20 mouse cellular contexts compared by ENCODE assay signal in genomic region chr11:102971604-102972003, GRCm38 (mm10). TPM values are rescaled to one million over a fixed set of nuclear protein-coding genes. Genes with fewer than 3 reads are reported as not detected.
DNase-seq lines count a peak whose midpoint lies in the region; ATAC-seq lines count a peak whose summit lies in the region.
"Had no signal": no experiment of that assay in that cellular context is flagged by ENCODE, and none has a peak within 500 bp of the region (broad histone marks: within the 10 kb centered on the region; RNA-seq: fewer than 3 reads in every experiment).

No protein-coding gene starts in this region.

- H3K36me3 ChIP-seq in limb, embryonic 12.5 days: no peaks in the 10 kb centered on the region
- H3K36me3 ChIP-seq in limb, embryonic 10.5 days: no peaks in the 10 kb centered on the region
- H3K36me3 ChIP-seq: neural tube, embryonic 13.5 days had no signal

- H3K4me3 ChIP-seq in limb, embryonic 12.5 days (replicated peaks): no peak overlapping the region
- H3K4me3 ChIP-seq in limb, embryonic 10.5 days: no peak overlapping the region
- H3K4me3 ChIP-seq: erythroblast, embryonic 14.5 days; layer of hippocampus, adult 2 months; neural tube, embryonic 13.5 days had no signal

- no peak for ATAC-seq in limb, embryonic 12.5 days (ENCODE audit: insufficient number of reproducible peaks, insufficient read depth, low FRiP score, low TSS enrichment, low read depth)
- ATAC-seq: forebrain, embryonic 14.5 days; lung, postnatal 0 days had no signal

- intact Hi-C loops in heart, postnatal 10 days (cut with DNase I): no loop called here

- DNase-seq in cerebellum, adult 9-10 months: peak; percentile 31
- DNase-seq in cerebellum, adult 8-10 months: no peak
- DNase-seq in limb, embryonic 10.5 days (ENCODE audit: low spot score): no peak
- DNase-seq in 416B (ENCODE audit: low read depth): peak; percentile 9
- peak; percentile 29 to 46 for DNase-seq in cerebellum, postnatal 25 days
- no peak for DNase-seq in layer of hippocampus, postnatal 36 days
- DNase-seq in heart, postnatal 10 days: no peak
- DNase-seq: adrenal gland, adult 2 months; B cell, adult 2 months; gastrocnemius, postnatal 36 days; right cerebral cortex, postnatal 14 days had no signal

- no peaks in the 10 kb centered on the region for H3K9me3 ChIP-seq in limb, embryonic 12.5 days
- no peaks in the 10 kb centered on the region for H3K9me3 ChIP-seq in limb, embryonic 10.5 days (replicated peaks)
- H3K9me3 ChIP-seq: neural tube, embryonic 13.5 days had no signal

- H3K27ac ChIP-seq in limb, embryonic 12.5 days: peak overlapping the region; percentile 12; the same call in 1 of the 2 replicates
- no peak overlapping the region for H3K27ac ChIP-seq in limb, embryonic 10.5 days
- H3K27ac ChIP-seq: layer of hippocampus, adult 2 months; liver, embryonic 14.5 days; neural tube, embryonic 13.5 days had no signal

- H3K9ac ChIP-seq in limb, embryonic 12.5 days (replicated peaks): no peak overlapping the region
- H3K9ac ChIP-seq: liver, embryonic 14.5 days; neural tube, embryonic 13.5 days had no signal

- H3K27me3 ChIP-seq in limb, embryonic 12.5 days: peaks cover 42% of the 10 kb centered on the region
- peaks cover 50% of the 10 kb centered on the region for H3K27me3 ChIP-seq in limb, embryonic 10.5 days (ENCODE audit: low read depth, poor library complexity, severe bottlenecking)

- H3K4me1 ChIP-seq in limb, embryonic 12.5 days (replicated peaks): peaks cover 7% of the 10 kb centered on the region
- no peaks in the 10 kb centered on the region for H3K4me1 ChIP-seq in limb, embryonic 10.5 days

- H3K4me2 ChIP-seq in limb, embryonic 12.5 days: no peak overlapping the region
- H3K4me2 ChIP-seq: midbrain, embryonic 11.5 days; neural tube, embryonic 13.5 days had no signal

- 50% methylated on average over 5 of the region's 5 CpGs for WGBS in limb, embryonic 12.5 days
- 68% methylated on average over 5 of the region's 5 CpGs for WGBS in limb, embryonic 10.5 days

RNA-seq across cellular contexts. Expression of gene C1ql1, which starts 25.1 kb away (rescaled TPM):
- polyA plus RNA-seq in limb, embryonic 12.5 days (2016; fragmentation: Nextera tagmentation; extraction: Ambion mirVana): 1.3 and 1.6 TPM in 2 replicates
- polyA plus RNA-seq in limb, embryonic 10.5 days (2016; fragmentation: Nextera tagmentation; extraction: Ambion mirVana): 0.20 and 0.40 TPM in 2 replicates
- 10 to 100 TPM; 16.2 to 18.2 TPM for total RNA-seq in layer of hippocampus, postnatal 36 days (2021)
- total RNA-seq in heart, postnatal 10 days (2021): under 1 TPM; 0.22 to 0.34 TPM
- total RNA-seq: heart, adult 8-10 months had no signal
- polyA plus RNA-seq: erythroblast, embryonic 14.5 days had no signal

RNA-seq across cellular contexts. Expression of gene Kif18b, which starts 46.7 kb away (rescaled TPM):
- 10.3 and 13.1 TPM in 2 replicates for polyA plus RNA-seq in limb, embryonic 12.5 days (2016; fragmentation: Nextera tagmentation; extraction: Ambion mirVana)
- 16.1 and 18.4 TPM in 2 replicates for polyA plus RNA-seq in limb, embryonic 10.5 days (2016; fragmentation: Nextera tagmentation; extraction: Ambion mirVana)
- under 1 TPM; 0.27 to 0.40 TPM for total RNA-seq in layer of hippocampus, postnatal 36 days (2021)
- total RNA-seq in heart, postnatal 10 days (2021): 1 to 10 TPM; 5.7 to 6.9 TPM

RNA-seq across cellular contexts. Expression of gene Nmt1, which starts 56.4 kb away (rescaled TPM):
- polyA plus RNA-seq in limb, embryonic 12.5 days (2016; fragmentation: Nextera tagmentation; extraction: Ambion mirVana): 53.6 and 53.7 TPM in 2 replicates
- polyA plus RNA-seq in limb, embryonic 10.5 days (2016; fragmentation: Nextera tagmentation; extraction: Ambion mirVana): 60.5 and 63.1 TPM in 2 replicates
- 100 to 1,000 TPM; 165 to 167 TPM for total RNA-seq in layer of hippocampus, postnatal 36 days (2021)
- total RNA-seq in heart, postnatal 10 days (2021): 10 to 100 TPM; 61.4 to 63.2 TPM

RNA-seq across cellular contexts. Expression of gene Dcakd, which starts 56.5 kb away (rescaled TPM):
- polyA plus RNA-seq in limb, embryonic 12.5 days (2016; fragmentation: Nextera tagmentation; extraction: Ambion mirVana): 167 and 192 TPM in 2 replicates
- 260 and 269 TPM in 2 replicates for polyA plus RNA-seq in limb, embryonic 10.5 days (2016; fragmentation: Nextera tagmentation; extraction: Ambion mirVana)
- 10 to 100 TPM; 88.9 to 96.1 TPM for total RNA-seq in layer of hippocampus, postnatal 36 days (2021)
- total RNA-seq in heart, postnatal 10 days (2021): 10 to 100 TPM; 62.5 to 70.5 TPM

Comparison
In these comparisons a context has a peak if more than half of its experiments do, and no peak if none do; other contexts are left out.
1. DNase-seq: peak in cerebellum, adult 9-10 months (single experiment), 416B (single experiment) and cerebellum, postnatal 25 days (2 of 2); none in cerebellum, adult 8-10 months (single experiment), limb, embryonic 10.5 days (single experiment), layer of hippocampus, postnatal 36 days (0 of 2) and heart, postnatal 10 days (0 of 2).
2. RNA of gene C1ql1, which starts 25.1 kb away (total RNA-seq): 16.2 to 18.2 TPM in layer of hippocampus, postnatal 36 days; 0.22 to 0.34 TPM in heart, postnatal 10 days; every median in the first group is over 10 times any median in the second.
3. RNA of gene Kif18b, which starts 46.7 kb away (total RNA-seq): 5.7 to 6.9 TPM in heart, postnatal 10 days; 0.27 to 0.40 TPM in layer of hippocampus, postnatal 36 days; every median in the first group is over 4 times any median in the second.